Mouse (Mus musculus): ENCODE results near the gene Olfr33. TPM values are rescaled to one million over a fixed set of nuclear protein-coding genes. Genes with fewer than 3 reads are reported as not detected.
A peak's percentile ranks its signal among the peaks of the same experiment; 100 is the strongest.

Olfr33 gene
- not detected for total RNA-seq (2021)
- long read RNA-seq, experiment 1, result 0 reads
- long read RNA-seq, experiment 2, result 0 reads

DNA sequence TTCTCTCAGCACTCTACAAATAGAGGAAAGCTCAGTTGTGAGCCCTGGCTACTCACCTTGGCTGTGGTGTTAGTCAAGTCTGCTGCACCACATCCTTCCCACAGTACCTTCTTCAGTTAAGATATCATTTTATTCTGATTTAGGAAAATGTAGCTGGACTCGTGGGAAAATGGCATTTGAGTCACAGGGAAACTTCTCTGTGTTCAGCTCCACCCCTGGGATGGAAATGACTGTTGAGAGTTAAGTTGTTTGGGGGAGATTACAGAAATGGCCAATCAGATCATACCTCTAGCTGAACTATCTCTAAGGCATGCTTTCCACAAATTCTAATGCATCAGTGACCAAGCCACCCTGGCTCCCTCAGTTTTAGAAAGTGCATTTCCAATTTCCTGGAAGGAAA is at the start of gene Olfr33:
TSS of gene Olfr33 (minus strand) at position 101 of the 400 bp plus-strand sequence.
- no peak for DNase-seq

DNA sequence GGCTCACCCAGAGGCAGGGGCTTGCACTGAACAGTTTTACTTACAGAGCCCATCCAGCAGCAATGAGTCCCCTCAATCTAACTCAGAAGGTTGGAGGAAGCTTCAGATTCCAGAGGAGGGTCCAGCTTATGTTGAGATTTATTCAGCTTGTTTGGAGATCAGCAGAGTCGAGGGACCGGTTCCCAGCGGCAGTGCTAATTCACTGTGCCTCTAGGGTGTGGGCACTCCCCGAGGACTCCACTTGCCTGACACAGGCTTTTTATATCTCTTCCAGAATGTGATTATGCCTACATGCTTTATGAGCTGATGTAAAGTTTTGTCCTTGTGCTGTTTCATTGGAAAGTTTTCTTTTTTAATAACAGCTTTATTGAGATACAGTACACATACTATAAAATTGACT is 40.4 kb upstream of the Olfr33 start, which contains the start of the genes Olfr560 and Olfr78:
TSS of gene Olfr560 (minus strand) at position 101 of the 400 bp plus-strand sequence.
TSS of gene Olfr78 (minus strand) at position 206 of the 400 bp plus-strand sequence.
- DNase-seq, result no peak

DNA sequence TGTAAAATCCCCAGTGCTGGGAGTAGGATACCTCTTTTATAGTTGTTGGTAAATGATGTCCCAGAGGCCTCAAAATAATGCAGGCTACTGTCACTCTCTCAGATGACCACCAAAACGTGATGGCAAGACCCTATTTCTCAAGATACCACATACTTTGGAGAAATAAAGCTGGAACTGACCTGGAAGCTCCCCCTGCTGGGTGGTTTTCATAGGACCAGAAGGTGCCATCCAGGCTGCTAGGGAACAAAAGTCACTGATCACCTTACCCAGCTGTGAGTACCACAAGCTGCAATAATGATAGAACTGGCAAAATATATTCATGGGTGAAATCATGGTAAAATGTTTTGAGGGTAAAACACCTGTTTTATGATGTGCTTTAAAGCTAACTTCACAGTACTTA is 33.2 kb upstream of the Olfr33 start:
- no peak for DNase-seq

DNA sequence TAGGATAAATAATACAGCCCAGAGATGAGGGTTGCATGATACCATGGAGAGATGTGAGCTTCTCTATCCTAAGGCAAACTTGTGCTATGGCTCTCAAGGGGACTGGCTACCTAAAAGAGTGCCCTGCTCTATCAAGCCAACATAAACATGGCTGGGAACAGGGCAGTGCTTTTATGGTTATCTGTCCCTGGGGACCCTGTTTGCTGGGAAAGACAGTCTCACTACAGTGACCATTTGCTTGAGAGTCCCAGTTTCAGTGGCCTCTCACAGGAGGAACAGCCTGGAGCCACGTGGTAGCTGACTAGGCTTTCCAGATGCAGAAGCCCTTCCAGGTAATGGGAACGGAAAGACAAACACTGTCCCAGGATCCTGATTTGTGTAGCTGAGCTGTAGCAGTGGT is 18.8 kb upstream of the Olfr33 start:
- DNase-seq, result no peak

DNA sequence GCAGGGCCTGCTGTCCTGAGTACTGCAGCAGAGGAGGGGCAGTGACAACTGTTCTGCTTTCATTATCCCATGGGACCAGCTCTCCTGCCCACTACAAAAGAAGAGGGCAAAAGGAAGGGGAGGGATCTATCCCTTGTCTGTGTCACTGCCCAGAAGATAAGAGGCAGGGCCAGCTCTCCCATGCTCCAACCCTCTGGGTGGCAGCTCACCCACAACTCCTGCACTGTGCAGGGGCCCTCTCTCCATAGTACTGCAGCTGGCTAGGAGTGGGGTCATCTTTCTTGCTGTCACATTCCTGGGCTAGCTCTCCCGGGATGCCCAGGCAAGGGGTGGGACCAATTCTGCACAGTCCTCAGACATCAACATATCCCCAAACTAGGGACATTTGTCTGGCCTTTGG is 14.9 kb upstream of the Olfr33 start:
- DNase-seq, result no peak

DNA sequence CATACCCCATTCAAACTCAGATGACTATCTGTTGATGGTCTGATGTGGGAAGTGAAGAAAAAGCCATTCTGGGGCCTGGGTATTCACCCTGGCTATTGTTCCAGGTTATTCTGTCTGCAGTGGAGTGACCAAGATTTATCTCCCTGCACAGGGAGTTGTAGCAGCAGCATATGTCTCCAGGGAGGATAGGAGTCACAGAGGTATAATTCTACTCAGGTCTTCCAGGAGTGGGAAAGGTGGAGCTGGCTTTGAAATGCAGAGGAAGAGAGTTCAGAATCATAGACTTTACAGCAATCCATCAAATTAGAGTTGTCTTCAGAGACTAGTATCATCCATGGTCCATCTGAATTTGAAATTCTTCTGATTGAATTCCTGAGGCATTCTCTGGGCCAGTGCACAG is 8.5 kb upstream of the Olfr33 start, which contains the start of gene Olfr559:
TSS of gene Olfr559 (minus strand) at position 101 of the 400 bp plus-strand sequence.
- no peak for DNase-seq

DNA sequence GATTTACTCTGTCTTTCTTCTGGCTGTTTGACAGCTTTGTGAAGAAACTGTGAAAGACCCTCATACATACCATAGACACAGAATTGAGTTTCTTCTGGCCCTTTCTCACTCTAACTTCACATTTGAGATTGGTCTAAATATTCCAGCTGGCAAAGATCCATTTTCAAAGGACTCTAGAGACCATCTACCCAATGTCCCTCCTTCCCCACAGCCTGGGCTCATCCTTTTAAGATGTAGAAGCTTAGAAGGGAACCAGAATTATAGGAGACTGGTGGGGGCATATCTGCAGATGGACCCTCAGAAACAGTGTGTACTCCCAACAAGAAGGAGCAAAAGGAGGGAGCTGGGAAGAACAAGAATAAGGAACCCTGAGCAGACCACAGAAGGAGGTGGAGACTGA is 17.0 kb downstream of the Olfr33 start, which contains the start of gene Olfr558:
TSS of gene Olfr558 (plus strand) at position 301 of the 400 bp plus-strand sequence.
- no peak for DNase-seq

DNA sequence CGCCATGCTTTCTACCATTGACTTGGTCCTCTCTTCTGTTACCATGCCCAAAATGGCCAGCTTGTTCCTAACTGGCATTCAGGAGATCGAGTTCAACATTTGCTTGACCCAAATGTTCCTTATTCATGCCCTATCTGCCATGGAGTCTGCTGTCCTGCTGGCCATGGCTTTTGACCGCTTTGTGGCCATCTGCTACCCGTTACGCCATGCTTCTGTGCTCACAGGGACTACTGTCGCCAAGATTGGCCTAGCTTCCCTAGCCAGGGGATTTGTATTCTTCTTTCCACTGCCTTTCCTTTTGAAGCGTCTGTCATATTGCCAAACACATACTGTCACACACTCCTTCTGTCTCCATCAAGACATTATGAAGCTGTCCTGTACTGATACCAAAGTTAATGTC is 20.4 kb downstream of the Olfr33 start:
- DNase-seq, result no peak

DNA sequence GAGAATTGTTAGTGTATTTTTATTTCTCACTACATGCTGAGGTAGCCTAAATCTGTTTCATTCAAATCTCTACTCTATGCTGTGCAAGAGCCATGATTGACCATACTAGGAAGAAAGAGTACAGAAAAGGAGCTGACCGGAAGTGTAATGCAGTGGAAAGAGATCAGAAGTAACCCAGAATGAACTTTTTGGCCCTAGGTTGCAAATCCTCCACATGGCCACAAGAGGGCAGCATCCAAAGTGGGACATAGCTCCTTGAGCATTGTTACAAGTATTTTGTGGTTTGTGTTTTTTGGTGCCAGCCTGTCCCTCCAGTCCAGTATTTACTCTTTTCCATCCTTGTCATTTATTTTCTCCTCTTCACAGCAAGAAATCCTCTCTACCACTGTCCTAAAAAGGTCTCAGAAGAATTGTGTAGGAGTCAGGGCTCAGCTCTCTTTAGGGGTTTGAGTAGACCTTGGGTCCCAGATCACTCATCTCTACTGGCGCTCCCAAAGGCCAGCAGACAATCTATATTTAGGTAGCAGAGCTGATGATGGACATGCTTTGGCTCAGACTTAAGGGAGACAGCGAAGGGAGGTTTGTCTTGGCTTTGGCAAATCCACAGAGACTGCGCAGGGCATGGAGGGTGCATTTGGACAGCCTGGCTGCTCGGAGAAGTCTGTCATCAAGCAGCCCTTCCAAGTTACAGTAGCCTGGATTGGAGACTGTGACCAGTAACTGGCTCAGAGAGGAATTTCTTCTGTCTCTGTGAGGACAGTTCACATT is 23.3 kb downstream of the Olfr33 start, which contains the start of gene Olfr557:
TSS of gene Olfr557 (plus strand) at position 553 of the 768 bp plus-strand sequence.
- peak; percentile 10 for DNase-seq

DNA sequence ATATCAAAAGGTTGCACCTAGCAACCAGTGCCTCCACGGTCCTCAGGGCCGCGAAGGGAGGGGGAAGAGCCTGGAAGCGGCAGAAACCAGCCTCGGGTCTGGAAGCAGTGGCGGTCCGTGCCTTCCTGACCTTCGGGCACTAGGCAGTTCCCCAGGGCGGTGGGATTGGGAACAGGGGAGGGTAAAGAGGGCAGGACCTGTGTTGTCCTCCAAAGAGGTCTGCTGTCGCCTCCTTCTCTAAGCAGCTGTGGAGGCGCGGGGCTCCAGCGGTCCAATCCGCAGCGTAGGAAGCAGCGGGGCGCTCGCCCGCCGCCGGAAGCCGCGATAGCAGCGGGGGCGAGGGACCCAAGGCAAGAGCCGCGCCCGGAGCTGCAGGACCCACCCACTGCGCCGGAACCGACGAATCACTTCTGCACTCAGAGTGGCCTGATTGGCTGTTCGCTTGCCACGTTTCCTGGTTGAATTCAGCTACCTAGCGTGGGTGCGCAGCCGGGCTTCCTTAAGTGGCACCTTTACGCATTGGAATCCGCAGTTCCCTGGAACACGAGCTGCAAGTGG is 31.8 kb downstream of the Olfr33 start, which contains the start of gene Trim68:
TSS of gene Trim68 (minus strand) at position 384 of the 558 bp plus-strand sequence.
- peak; percentile 87 for DNase-seq

DNA sequence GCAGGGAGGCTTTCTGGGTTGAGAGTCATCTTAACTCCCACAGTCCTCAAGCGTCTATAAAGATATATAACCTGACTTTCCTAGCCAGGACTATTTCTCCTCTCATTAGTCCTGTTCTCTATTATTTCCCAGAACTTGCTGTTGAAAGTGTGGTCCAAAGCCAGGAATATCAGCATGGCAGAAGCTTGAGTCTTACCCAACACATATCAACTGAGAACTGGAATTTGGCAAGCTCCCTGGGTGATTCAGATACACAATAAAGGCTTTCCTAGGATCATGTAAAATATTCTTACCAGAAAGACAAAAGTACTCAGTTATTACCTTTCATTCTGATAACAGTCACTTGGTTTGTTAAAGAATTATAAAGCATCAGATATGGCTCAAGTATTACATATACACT is 37.0 kb downstream of the Olfr33 start:
- no peak for DNase-seq

DNA sequence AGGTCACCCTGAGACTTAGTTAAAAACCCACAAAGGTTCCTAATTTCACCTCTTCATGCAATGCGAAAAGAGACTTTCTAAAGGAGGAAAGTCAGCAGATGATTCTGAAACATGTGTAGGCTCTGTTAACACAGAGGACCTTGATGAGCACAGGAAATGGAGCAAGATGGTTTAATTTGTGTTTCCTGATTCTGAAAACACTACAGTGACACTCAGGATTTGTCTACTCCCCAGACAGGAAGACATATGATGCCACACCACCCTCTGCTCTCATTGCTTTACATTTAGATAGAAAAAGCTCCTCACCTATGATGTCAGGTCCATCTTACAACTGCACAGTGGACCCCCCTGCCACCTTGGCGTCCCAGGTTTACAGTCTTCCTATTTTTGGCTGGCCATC is 42.6 kb downstream of the Olfr33 start:
- DNase-seq, result no peak

DNA sequence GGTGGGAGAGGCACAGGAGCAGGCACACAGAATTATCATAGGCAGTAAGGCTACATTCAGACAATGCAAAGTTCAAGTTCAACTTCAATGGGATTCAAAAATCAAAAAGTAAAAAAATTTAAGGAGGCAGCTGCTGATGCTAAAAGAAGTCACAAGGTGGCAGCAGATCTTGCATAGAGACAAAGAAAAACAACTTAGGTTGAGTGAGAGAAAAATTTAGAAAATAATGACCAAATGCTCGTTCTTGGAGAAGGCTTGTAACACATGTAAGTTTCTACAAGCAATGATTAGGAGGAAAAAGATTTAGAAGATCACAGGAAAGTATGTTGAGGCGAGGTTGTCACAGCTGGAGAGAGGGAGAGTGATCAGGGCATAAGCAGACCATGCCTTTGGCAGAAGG is 53.5 kb downstream of the Olfr33 start:
- DNase-seq, result no peak

DNA sequence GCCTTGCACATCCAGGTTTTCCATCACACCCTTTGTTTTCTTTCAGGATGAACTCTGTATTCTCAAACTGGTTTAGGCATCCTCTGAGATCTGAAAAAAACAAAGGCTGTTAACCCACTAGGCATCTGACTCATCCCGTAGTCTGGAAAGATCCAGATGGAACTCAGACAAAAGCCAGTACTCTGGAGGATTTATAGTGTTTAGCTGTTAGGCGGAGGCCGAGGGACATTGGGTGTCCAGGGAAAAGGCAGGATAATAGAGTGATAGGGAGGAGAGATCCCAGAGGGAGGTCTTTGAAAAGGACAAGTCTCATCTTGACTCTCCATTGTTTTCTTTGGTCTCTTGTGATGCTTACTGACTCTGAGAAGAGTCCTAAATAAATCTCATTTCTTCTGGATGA is 54.3 kb downstream of the Olfr33 start, which contains the start of gene Olfr556:
TSS of gene Olfr556 (plus strand) at position 301 of the 400 bp plus-strand sequence.
- no peak for DNase-seq

Other genes starting within 250 kb of the Olfr33 start
- not detected for gene Olfr543, start 237.4 kb downstream of the Olfr33 start, total RNA-seq (2021)
- not detected for gene Olfr544, start 230.8 kb downstream of the Olfr33 start, total RNA-seq (2021)
- not detected for gene Olfr545, start 219.5 kb downstream of the Olfr33 start, total RNA-seq (2021)
- gene Olfr547, start 184.3 kb downstream of the Olfr33 start, total RNA-seq (2021), result not detected
- not detected for gene Olfr548-ps1, start 178.2 kb downstream of the Olfr33 start, total RNA-seq (2021)
- not detected for gene Olfr549, start 169.2 kb downstream of the Olfr33 start, total RNA-seq (2021)
- 1 to 10 TPM; 4.4 to 4.6 TPM for gene Trim21, start 153.6 kb downstream of the Olfr33 start, total RNA-seq (2021)
- gene Olfr550, start 147.6 kb downstream of the Olfr33 start, total RNA-seq (2021), result under 1 TPM; 0.09 TPM
- not detected for gene Olfr551, start 127.2 kb downstream of the Olfr33 start, total RNA-seq (2021)
- under 1 TPM in 1 of 2 experiments, not detected in 1; 0.07 TPM for gene Olfr552, start 121.3 kb downstream of the Olfr33 start, total RNA-seq (2021)
- not detected for gene Olfr553, start 100.9 kb downstream of the Olfr33 start, total RNA-seq (2021)
- not detected for gene Olfr554, start 80.6 kb downstream of the Olfr33 start, total RNA-seq (2021)
- not detected for gene Olfr555, start 60.2 kb downstream of the Olfr33 start, total RNA-seq (2021)
- gene Olfr556, start 54.2 kb downstream of the Olfr33 start, total RNA-seq (2021), result not detected
- gene Trim68, start 31.7 kb downstream of the Olfr33 start, total RNA-seq (2021), result 1 to 10 TPM; 4.7 to 6.6 TPM
- not detected for gene Olfr557, start 23.2 kb downstream of the Olfr33 start, total RNA-seq (2021)
- gene Olfr558, start 16.9 kb downstream of the Olfr33 start, total RNA-seq (2021), result 1 to 10 TPM; 3.4 to 3.8 TPM
- not detected for gene Olfr559, start 8.4 kb upstream of the Olfr33 start, total RNA-seq (2021)
- gene Olfr560, start 40.3 kb upstream of the Olfr33 start, total RNA-seq (2021), result not detected
- 1 to 10 TPM; 1.3 to 1.4 TPM for gene Olfr78, start 40.4 kb upstream of the Olfr33 start, total RNA-seq (2021)
- not detected for gene Olfr561, start 52.2 kb upstream of the Olfr33 start, total RNA-seq (2021)
- not detected for gene Olfr564, start 84.4 kb upstream of the Olfr33 start, total RNA-seq (2021)
- not detected for gene Olfr566, start 139.7 kb upstream of the Olfr33 start, total RNA-seq (2021)
- not detected for gene Olfr568, start 158.1 kb upstream of the Olfr33 start, total RNA-seq (2021)
- gene Olfr569, start 171.8 kb upstream of the Olfr33 start, total RNA-seq (2021), result not detected
- not detected for gene Olfr570, start 175.5 kb upstream of the Olfr33 start, total RNA-seq (2021)
- not detected for gene Olfr571, start 198.5 kb upstream of the Olfr33 start, total RNA-seq (2021)
- gene Olfr572, start 205.3 kb upstream of the Olfr33 start, total RNA-seq (2021), result not detected
- not detected for gene Olfr573-ps1, start 223.5 kb upstream of the Olfr33 start, total RNA-seq (2021)
- not detected for gene Olfr574, start 229.4 kb upstream of the Olfr33 start, total RNA-seq (2021)
- gene Olfr575, start 239.7 kb upstream of the Olfr33 start, total RNA-seq (2021), result not detected
- gene Olfr576, start 243.6 kb upstream of the Olfr33 start, total RNA-seq (2021), result not detected

Measured in gastrocnemius, postnatal 10 days (tissue).